Mouse (Mus musculus) spleen, adult 2 months (tissue): ENCODE results near the gene Elmo1.

Source experiments
- CTCF ChIP-seq: fragments of 200-500 bp; IDR thresholded peaks from 2 replicates; pipeline ENCODE4 v1.5.1; 2011; ENCODE audit warnings: mild to moderate bottlenecking, inconsistent platforms; ENCODE audit not compliant: insufficient read depth, insufficient read length, insufficient replicate concordance; ENCODE audit errors: extremely low read depth
- POLR2A ChIP-seq: fragments of 200-500 bp; IDR thresholded peaks from 2 replicates; pipeline ENCODE4 v1.6.1; 2011; ENCODE audit warnings: low read depth, low read length, inconsistent platforms

- no peak for TF ChIP-seq CTCF
- no peak for TF ChIP-seq POLR2A
Observed at GRCm38 (mm10) chr13:20200582-20200981, 110.2 kb downstream of the Elmo1 start.
